In the genomic region with DNA sequence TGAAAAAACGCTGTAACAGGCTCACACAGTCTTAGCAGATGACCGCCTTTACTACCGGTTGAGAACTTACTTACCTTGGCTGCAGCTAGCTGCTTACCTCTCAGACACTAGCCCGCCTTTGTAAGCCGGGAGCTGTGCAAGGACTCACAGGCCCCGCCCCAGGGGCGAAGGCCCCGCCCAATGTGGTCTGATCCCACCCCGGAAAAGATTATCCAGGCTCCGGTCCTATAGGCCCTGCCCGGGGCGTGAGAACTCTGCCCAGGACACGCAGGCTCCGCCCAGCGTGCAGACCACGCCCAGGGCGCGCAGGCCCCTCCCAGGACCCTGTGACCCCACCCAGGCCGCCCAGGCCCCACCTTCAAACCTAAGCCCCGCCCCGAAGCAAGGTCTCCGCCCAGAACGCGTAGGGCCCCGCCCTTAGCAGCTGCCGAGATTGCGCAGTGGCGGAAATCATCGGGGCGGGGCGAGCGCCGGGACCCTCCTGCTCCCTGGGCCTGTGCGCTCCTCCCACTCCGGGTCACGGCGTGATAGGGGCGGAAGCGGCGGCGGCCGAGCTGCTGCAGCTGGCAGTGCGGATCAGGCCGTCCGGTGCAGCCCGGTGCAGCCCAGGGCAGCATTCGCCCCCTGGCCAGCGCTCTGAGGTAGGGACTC, we compare ENCODE assay signal across 8 mouse cellular contexts. TPM values are rescaled to one million over a fixed set of nuclear protein-coding genes. Genes with fewer than 3 reads are reported as not detected.
DNase-seq lines count a peak whose midpoint lies in the region; ATAC-seq and TF ChIP-seq lines count a peak whose summit lies in the region.

A gene (plus strand): TSS at position 470 of the 651 bp plus-strand sequence.

- peaks cover 0 to 5% of the 10 kb centered on the region in 2 experiments; a peak in 2 of 4 replicates for H3K4me1 ChIP-seq in MEL (ENCODE audit: control insufficient read depth in 1 of 2, insufficient read depth in 2 of 2, low read length in 2 of 2)
- H3K4me1 ChIP-seq in cerebellum, adult 2 months (ENCODE audit: control insufficient read depth, insufficient read depth, low read length): peaks cover 8% of the 10 kb centered on the region; the same call in 1 of the 2 replicates
- peaks cover 10% of the 10 kb centered on the region; the same call in 1 of the 2 replicates for H3K4me1 ChIP-seq in forebrain, postnatal 0 days (ENCODE audit: insufficient read depth)
- H3K4me1 ChIP-seq in lung, embryonic 15.5 days: peaks cover 15% of the 10 kb centered on the region

- peaks cover 3% of the 10 kb centered on the region for H3K79me2 ChIP-seq in MEL (ENCODE audit: control insufficient read depth, insufficient read depth, low read length, poor library complexity)

- under 1% methylated on average over 48 of the region's 48 CpGs for WGBS in cerebellum, adult 2 months
- WGBS in forebrain, postnatal 0 days: 3% methylated on average over 48 of the region's 48 CpGs
- WGBS in lung, embryonic 15.5 days: under 1% methylated on average over 47 of the region's 48 CpGs

- TF ChIP-seq CTCF in MEL (IDR thresholded peaks at IDR 0.05 in 2 of 3, conservative IDR thresholded peaks at IDR 0.05 in 1 of 3; ENCODE audit: control insufficient read depth in 1 of 3, insufficient read depth in 1 of 3, low read depth in 2 of 3, low read length in 3 of 3, poor library complexity in 1 of 3, severe bottlenecking in 1 of 3): no peak
- no peak for TF ChIP-seq CTCF in cerebellum, adult 2 months (IDR thresholded peaks at IDR 0.05; ENCODE audit: borderline replicate concordance, insufficient read depth, low read depth, low read length)
- TF ChIP-seq CTCF in forebrain, postnatal 0 days (IDR thresholded peaks at IDR 0.05; ENCODE audit: low read depth): no peak

- H3K9me3 ChIP-seq in MEL (replicated peaks; ENCODE audit: insufficient read depth, low read length): no peaks in the 10 kb centered on the region
- no peaks in the 10 kb centered on the region for H3K9me3 ChIP-seq in forebrain, postnatal 0 days (ENCODE audit: low read length)
- H3K9me3 ChIP-seq in lung, embryonic 15.5 days: no peaks in the 10 kb centered on the region

- TF ChIP-seq EP300 in MEL (IDR thresholded peaks at IDR 0.05; ENCODE audit: low read depth in 1 of 2, low read length in 2 of 2): no peak

- no peaks in the 10 kb centered on the region for H3K36me3 ChIP-seq in MEL (ENCODE audit: control insufficient read depth in 1 of 2, insufficient read depth in 2 of 2, low read length in 2 of 2)
- no peaks in the 10 kb centered on the region for H3K36me3 ChIP-seq in forebrain, postnatal 0 days (ENCODE audit: insufficient read depth)
- no peaks in the 10 kb centered on the region for H3K36me3 ChIP-seq in lung, embryonic 15.5 days

- H3K4me2 ChIP-seq in forebrain, postnatal 0 days (ENCODE audit: low read depth): peak within 1 kb of the TSS; percentile 96
- H3K4me2 ChIP-seq in lung, embryonic 15.5 days: peak within 1 kb of the TSS; percentile 98

- TF ChIP-seq POLR2A in MEL (IDR thresholded peaks at IDR 0.05; ENCODE audit: control insufficient read depth in 1 of 2, insufficient read depth in 1 of 2, low read depth in 1 of 2, low read length in 2 of 2, poor library complexity in 1 of 2): peak; percentile 77 to 96
- TF ChIP-seq POLR2A in cerebellum, adult 2 months (IDR thresholded peaks at IDR 0.05; ENCODE audit: borderline replicate concordance, insufficient read depth, low read length): peak; percentile 63

- H3K27me3 ChIP-seq in MEL (ENCODE audit: control insufficient read depth in 1 of 2, insufficient read depth in 2 of 2, low read length in 2 of 2): no peaks in the 10 kb centered on the region
- H3K27me3 ChIP-seq in cerebellum, adult 2 months (ENCODE audit: control insufficient read depth, insufficient read depth, low read length): no peaks in the 10 kb centered on the region
- no peaks in the 10 kb centered on the region for H3K27me3 ChIP-seq in forebrain, postnatal 0 days (ENCODE audit: insufficient read depth, low read length)
- no peaks in the 10 kb centered on the region for H3K27me3 ChIP-seq in lung, embryonic 15.5 days

- peak within 1 kb of the TSS; percentile 95 to 97 for H3K4me3 ChIP-seq in MEL (ENCODE audit: control insufficient read depth in 1 of 2, insufficient read depth in 1 of 2, low read depth in 2 of 2, low read length in 2 of 2)
- H3K4me3 ChIP-seq in cerebellum, adult 2 months (replicated peaks; ENCODE audit: insufficient read depth, low read depth, low read length): peak within 1 kb of the TSS; percentile 83
- peak within 1 kb of the TSS; percentile 89 for H3K4me3 ChIP-seq in forebrain, postnatal 0 days (ENCODE audit: low read depth, low read length)
- peak within 1 kb of the TSS; percentile 74 for H3K4me3 ChIP-seq in lung, embryonic 15.5 days

- DNase-seq in MEL (ENCODE audit: low read depth, low spot score): peak; percentile 98
- peak; percentile 98 to 99 for DNase-seq in cerebellum, adult 2 months
- peak; percentile 95 for DNase-seq in forebrain, postnatal 0 days
- DNase-seq in heart, postnatal 4 days: peak; percentile 100
- peak; percentile 96 to 98 for DNase-seq in layer of hippocampus, adult 8-10 months (ENCODE audit: low spot score in 2 of 2)
- peak; percentile 98 for DNase-seq in ovary, adult 18-20 months (ENCODE audit: low spot score)
- DNase-seq in thymus, postnatal 0 days (ENCODE audit: low spot score): peak; percentile 98

- no peak for TF ChIP-seq RAD21 in MEL (IDR thresholded peaks at IDR 0.05; ENCODE audit: low read depth, low read length)

- peak; percentile 94 for ATAC-seq in forebrain, postnatal 0 days
- peak; percentile 97 for ATAC-seq in lung, embryonic 15.5 days (ENCODE audit: borderline replicate concordance, extremely low read depth, low FRiP score, low TSS enrichment)

- peak within 1 kb of the TSS; percentile 40; the same call in 1 of the 2 replicates for H3K27ac ChIP-seq in MEL (ENCODE audit: control insufficient read depth, low read depth, low read length)
- H3K27ac ChIP-seq in cerebellum, adult 2 months (ENCODE audit: insufficient read depth, low read length): no peak within 1 kb of the TSS
- H3K27ac ChIP-seq in forebrain, postnatal 0 days (ENCODE audit: low read depth, low read length): peak within 1 kb of the TSS; percentile 70
- peak within 1 kb of the TSS; percentile 60 for H3K27ac ChIP-seq in lung, embryonic 15.5 days

- H3K9ac ChIP-seq in MEL (ENCODE audit: control insufficient read depth, low read depth, low read length, poor library complexity, severe bottlenecking): peak within 1 kb of the TSS; percentile 92
- peak within 1 kb of the TSS; percentile 72 for H3K9ac ChIP-seq in forebrain, postnatal 0 days
- H3K9ac ChIP-seq in lung, embryonic 15.5 days: peak within 1 kb of the TSS; percentile 65

TF ChIP-seq in MEL, 35 proteins besides CTCF, POLR2A, EP300 and RAD21:
- TF ChIP-seq GABPA (IDR thresholded peaks at IDR 0.05; ENCODE audit: low read depth, low read length) (no peak), ZMIZ1 (IDR thresholded peaks at IDR 0.05; ENCODE audit: low read depth, low read length) (peak; percentile 83), TCF12 (IDR thresholded peaks at IDR 0.05; ENCODE audit: low read depth, low read length) (0 out of 2 replicates have a peak, but pooled peaks have one; percentile 19), CHD2 (IDR thresholded peaks at IDR 0.05; ENCODE audit: low read length) (no peak), MAZ (IDR thresholded peaks at IDR 0.05; ENCODE audit: low read depth, low read length) (peak; percentile 67; the same call in 1 of the 2 replicates), ELF1 (IDR thresholded peaks at IDR 0.05; ENCODE audit: low read depth, low read length) (peak; percentile 57; the same call in 1 of the 2 replicates), NELFE (IDR thresholded peaks at IDR 0.05; ENCODE audit: low read depth, low read length) (peak; percentile 63), ETS1 (IDR thresholded peaks at IDR 0.05; ENCODE audit: low read depth, low read length) (0 out of 2 replicates have a peak, but pooled peaks have one; percentile 14), UBTF (IDR thresholded peaks at IDR 0.05; ENCODE audit: borderline replicate concordance, insufficient read depth, low read depth, low read length) (no peak; the same call in 1 of the 2 replicates), POLR2AphosphoS5 (IDR thresholded peaks at IDR 0.05; ENCODE audit: borderline replicate concordance, low read depth, low read length) (no peak), USF2 (IDR thresholded peaks at IDR 0.05; ENCODE audit: borderline replicate concordance in 1 of 2, insufficient read depth in 1 of 2, low read depth in 1 of 2, low read length in 2 of 2) (no peak), MXI1 (IDR thresholded peaks at IDR 0.05; ENCODE audit: low read depth, low read length) (peak; percentile 21; the same call in 1 of the 2 replicates), ZKSCAN1 (IDR thresholded peaks at IDR 0.05; ENCODE audit: low read depth, low read length) (no peak), JUND (IDR thresholded peaks at IDR 0.05; ENCODE audit: low read depth, low read length) (no peak), TBP (IDR thresholded peaks at IDR 0.05; ENCODE audit: low read depth, low read length) (peak; percentile 58; the same call in 1 of the 2 replicates), HCFC1 (IDR thresholded peaks at IDR 0.05; ENCODE audit: low read depth, low read length) (peak; percentile 56; the same call in 1 of the 2 replicates), SIN3A (IDR thresholded peaks at IDR 0.05; ENCODE audit: low read length) (peak; percentile 53), NRF1 (IDR thresholded peaks at IDR 0.05; ENCODE audit: insufficient read depth, low read depth, low read length, poor library complexity, severe bottlenecking) (peak; percentile 94), ZC3H11A (IDR thresholded peaks at IDR 0.05; ENCODE audit: low read depth, low read length) (no peak), MAFK (IDR thresholded peaks at IDR 0.05; ENCODE audit: borderline replicate concordance, low read depth, low read length) (no peak)

RNA-seq across cellular contexts. Expression of the gene that starts here (rescaled TPM):
- 10.0 and 12.6 TPM in 2 replicates for total RNA-seq in MEL (2012; rRNA removed)
- 1 to 10 TPM in 1 of 2 experiments, not detected in 1; 9.6 TPM for polyA plus RNA-seq in MEL (2012; ENCODE audit: insufficient read depth in 1 of 2, insufficient read length in 2 of 2, low read depth in 1 of 2, low replicate concordance in 2 of 2, missing spikeins in 1 of 2)
- 7.6 and 8.2 TPM in 2 replicates for polyA plus RNA-seq in cerebellum, adult 2 months (2012; rRNA removed)
- 27.2 and 28.9 TPM in 2 replicates for total RNA-seq in forebrain, postnatal 0 days (2014; rRNA removed)
- 12.5 and 13.9 TPM in 2 replicates for polyA plus RNA-seq in forebrain, postnatal 0 days (2015; fragmentation: Nextera tagmentation; extraction: Ambion mirVana)
- 1 to 10 TPM; 8.1 to 8.6 TPM for total RNA-seq in heart, postnatal 4 days (2021)
- total RNA-seq in layer of hippocampus, adult 8-10 months (2022): 10 to 100 TPM in 1 of 4 experiments, 1 to 10 TPM in 3; 7.7 to 11.0 (median 9.9) TPM
- polyA plus RNA-seq in lung, embryonic 15.5 days (2015; fragmentation: Nextera tagmentation; extraction: Ambion mirVana): 9.8 and 10.5 TPM in 2 replicates
- polyA plus RNA-seq in thymus, postnatal 0 days (2015; fragmentation: Nextera tagmentation; extraction: Ambion mirVana): 18.6 and 20.0 TPM in 2 replicates
